Mouse (Mus musculus): Measurements from ENCODE around the gene St6gal1. TPM values are rescaled to one million over a fixed set of nuclear protein-coding genes. Genes with fewer than 3 reads are reported as not detected.
A peak's percentile ranks its signal among the peaks of the same experiment; 100 is the strongest.

Gene St6gal1
- polyA plus RNA-seq, 1 experiment from 2014 or later, result 12.4 TPM

DNA sequence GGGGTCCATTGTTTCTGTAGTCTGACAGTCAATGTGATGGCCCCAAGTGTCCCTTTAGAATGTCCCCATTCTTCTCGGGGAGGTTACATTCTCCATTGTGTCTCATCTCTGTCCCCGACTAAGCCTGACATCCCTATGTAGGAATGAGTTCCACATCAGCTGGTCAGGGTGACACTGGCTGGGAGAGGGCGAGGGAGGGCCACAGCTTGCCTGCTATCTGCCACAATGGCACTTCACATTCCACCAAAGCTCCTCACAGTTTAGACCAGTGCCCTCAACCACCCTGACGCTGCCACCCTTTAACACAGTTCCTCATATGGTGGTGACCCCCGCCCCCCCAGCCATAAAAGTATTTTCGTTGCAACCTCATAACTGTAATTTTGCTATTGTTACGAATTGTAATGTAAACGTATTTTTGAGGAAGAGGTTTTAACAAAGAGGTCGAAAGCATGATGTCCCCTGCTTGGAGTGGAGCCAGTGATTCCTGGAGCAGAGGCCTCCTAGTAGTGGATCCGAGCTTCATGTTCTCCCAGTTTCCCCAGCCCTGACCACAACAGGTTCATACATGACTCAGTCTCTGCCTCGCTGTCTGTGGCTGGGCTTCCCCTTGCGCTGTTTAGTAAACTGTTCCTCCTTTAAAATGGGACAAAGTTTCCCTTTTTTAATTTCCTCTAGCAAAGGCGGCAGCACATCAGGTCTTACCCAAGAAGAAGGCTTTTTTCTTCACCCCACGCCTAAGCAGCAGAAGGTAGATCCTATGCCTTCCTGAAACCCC is 47.4 kb downstream of the St6gal1 start:
- Histone ChIP-seq H3K9ac (ENCODE audit: low read length) (no peak overlapping the region), H3K4me3 (ENCODE audit: low read length) (no peak overlapping the region), H3K27ac (ENCODE audit: low read length) (no peak overlapping the region), H3K9me3 (replicated peaks; ENCODE audit: control insufficient read depth, low read length) (no peaks in the 10 kb centered on the region), H3K4me2 (ENCODE audit: low read depth, low read length) (no peak overlapping the region), H3K27me3 (ENCODE audit: control insufficient read depth, insufficient read depth, low read length) (peaks cover 6% of the 10 kb centered on the region), H3K36me3 (ENCODE audit: control insufficient read depth, insufficient read depth) (no peaks in the 10 kb centered on the region), H3K4me1 (ENCODE audit: control insufficient read depth, insufficient read depth, low read length) (peaks cover 22% of the 10 kb centered on the region)
- no peak for ATAC-seq (replicated peaks; ENCODE audit: extremely low read depth, insufficient read depth, low FRiP score)
- 62% methylated on average over 14 of the region's 14 CpGs for WGBS

DNA sequence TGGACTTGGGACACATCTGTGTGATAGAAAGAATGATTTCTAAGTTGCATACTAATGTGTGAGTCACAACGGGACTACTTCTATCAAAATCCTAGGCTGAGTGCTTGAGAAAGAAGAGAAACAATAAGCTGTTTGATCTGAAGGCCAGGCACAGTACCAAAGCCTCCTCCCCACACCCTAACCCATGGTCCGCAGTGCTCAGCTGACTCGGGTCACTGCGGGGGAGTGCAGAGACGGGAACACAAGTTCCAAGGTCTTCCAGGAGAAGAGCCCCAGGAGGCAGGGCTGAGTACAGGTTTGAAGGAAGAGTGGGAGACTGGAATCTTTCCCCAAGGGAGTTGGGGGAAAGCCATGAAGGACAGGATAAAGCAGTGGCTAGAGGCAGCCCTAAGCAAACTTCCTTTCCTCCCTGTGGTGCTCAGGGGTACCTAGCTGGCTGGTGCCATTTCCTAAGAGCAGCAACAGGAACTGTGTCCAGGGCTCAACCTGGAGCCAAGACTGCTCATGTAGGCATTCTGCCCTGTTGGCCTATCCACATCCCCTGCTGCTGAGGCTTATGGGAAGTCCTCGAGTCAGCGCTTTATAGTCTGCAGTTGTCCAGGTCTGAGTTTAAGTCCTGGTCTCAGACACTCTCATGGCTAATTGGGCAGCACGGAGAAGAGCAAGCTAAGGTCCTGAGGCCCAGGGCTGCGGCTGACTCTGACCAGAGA is 48.1 kb downstream of the St6gal1 start:
- H3K27me3 ChIP-seq (ENCODE audit: control insufficient read depth, insufficient read depth, low read length), result peaks cover 6% of the 10 kb centered on the region
- no peak overlapping the region for H3K4me2 ChIP-seq (ENCODE audit: low read depth, low read length)
- ATAC-seq (replicated peaks; ENCODE audit: extremely low read depth, insufficient read depth, low FRiP score), result no peak
- no peaks in the 10 kb centered on the region for H3K9me3 ChIP-seq (replicated peaks; ENCODE audit: control insufficient read depth, low read length)
- H3K27ac ChIP-seq (ENCODE audit: low read length), result no peak overlapping the region
- no peaks in the 10 kb centered on the region for H3K36me3 ChIP-seq (ENCODE audit: control insufficient read depth, insufficient read depth)
- H3K4me3 ChIP-seq (ENCODE audit: low read length), result no peak overlapping the region
- WGBS, result 61% methylated on average over 9 of the region's 9 CpGs
- H3K4me1 ChIP-seq (ENCODE audit: control insufficient read depth, insufficient read depth, low read length), result peaks cover 22% of the 10 kb centered on the region
- H3K9ac ChIP-seq (ENCODE audit: low read length), result no peak overlapping the region

DNA sequence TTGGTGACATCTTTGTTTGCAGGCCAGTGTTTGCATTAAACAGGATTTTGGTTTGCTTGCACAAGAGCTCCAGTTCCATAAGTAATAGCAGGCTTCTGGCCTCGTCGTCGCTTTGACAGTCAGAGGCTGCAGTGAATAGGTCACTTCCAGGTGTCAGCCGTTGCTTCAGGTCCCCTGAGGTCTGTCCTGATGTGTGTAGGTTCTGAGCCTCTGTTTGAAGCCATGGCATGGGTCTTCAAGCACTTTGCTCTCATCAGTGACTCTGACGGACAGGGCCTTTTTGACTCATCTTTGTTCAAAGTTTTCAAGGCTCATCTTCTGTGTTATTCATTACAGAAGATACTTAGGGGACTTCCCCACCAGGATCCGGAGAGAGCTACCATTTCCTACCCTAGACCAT is 49.5 kb downstream of the St6gal1 start:
- Histone ChIP-seq H3K36me3 (ENCODE audit: control insufficient read depth, insufficient read depth) (no peaks in the 10 kb centered on the region), H3K27ac (ENCODE audit: low read length) (no peak overlapping the region), H3K9me3 (replicated peaks; ENCODE audit: control insufficient read depth, low read length) (no peaks in the 10 kb centered on the region), H3K9ac (ENCODE audit: low read length) (no peak overlapping the region), H3K4me2 (ENCODE audit: low read depth, low read length) (no peak overlapping the region), H3K4me1 (ENCODE audit: control insufficient read depth, insufficient read depth, low read length) (peaks cover 22% of the 10 kb centered on the region), H3K27me3 (ENCODE audit: control insufficient read depth, insufficient read depth, low read length) (peaks cover 6% of the 10 kb centered on the region), H3K4me3 (ENCODE audit: low read length) (no peak overlapping the region)
- ATAC-seq (replicated peaks; ENCODE audit: extremely low read depth, insufficient read depth, low FRiP score), result no peak
- WGBS, result 75% methylated on average over 6 of the region's 6 CpGs

DNA sequence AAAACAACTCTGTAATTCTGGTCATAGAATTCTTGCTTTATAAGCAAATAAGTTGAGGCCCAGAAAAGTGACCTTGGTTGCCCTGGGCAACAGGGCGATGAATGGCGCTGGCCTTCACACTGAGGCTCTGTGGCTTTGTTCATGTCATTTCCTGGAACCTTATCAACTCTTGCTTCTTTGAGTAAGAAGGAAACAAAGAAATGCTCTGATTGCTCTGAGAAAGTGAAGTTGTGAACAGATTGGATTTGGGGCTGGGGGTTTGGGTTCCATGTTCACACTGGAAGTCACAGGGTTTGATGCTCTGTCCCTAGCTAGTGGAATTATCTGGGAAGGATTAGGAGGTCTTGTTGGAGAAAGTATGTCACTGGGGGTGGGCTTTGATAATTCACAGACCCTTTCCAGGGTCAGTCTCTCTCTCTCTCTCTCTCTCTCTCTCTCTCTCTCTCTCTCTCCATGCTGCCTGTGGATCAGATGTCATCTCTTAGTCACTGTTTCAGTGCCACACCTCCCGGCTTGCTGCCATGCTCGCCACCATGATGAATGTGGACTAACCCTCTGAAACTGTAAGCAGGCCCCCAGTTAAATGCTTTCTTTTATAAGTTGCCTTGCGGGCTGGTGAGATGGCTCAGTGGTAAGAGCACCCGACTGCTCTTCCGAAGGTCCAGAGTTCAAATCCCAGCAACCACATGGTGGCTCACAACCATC is 50.2 kb downstream of the St6gal1 start:
- Histone ChIP-seq H3K27me3 (ENCODE audit: control insufficient read depth, insufficient read depth, low read length) (peaks cover 2% of the 10 kb centered on the region; the same call in 1 of the 2 replicates), H3K4me1 (ENCODE audit: control insufficient read depth, insufficient read depth, low read length) (peaks cover 21% of the 10 kb centered on the region), H3K4me3 (ENCODE audit: low read length) (no peak overlapping the region), H3K9me3 (replicated peaks; ENCODE audit: control insufficient read depth, low read length) (no peaks in the 10 kb centered on the region), H3K9ac (ENCODE audit: low read length) (no peak overlapping the region), H3K27ac (ENCODE audit: low read length) (no peak overlapping the region), H3K4me2 (ENCODE audit: low read depth, low read length) (no peak overlapping the region), H3K36me3 (ENCODE audit: control insufficient read depth, insufficient read depth) (no peaks in the 10 kb centered on the region)
- WGBS, result 87% methylated on average over 7 of the region's 7 CpGs
- ATAC-seq (replicated peaks; ENCODE audit: extremely low read depth, insufficient read depth, low FRiP score), result no peak

DNA sequence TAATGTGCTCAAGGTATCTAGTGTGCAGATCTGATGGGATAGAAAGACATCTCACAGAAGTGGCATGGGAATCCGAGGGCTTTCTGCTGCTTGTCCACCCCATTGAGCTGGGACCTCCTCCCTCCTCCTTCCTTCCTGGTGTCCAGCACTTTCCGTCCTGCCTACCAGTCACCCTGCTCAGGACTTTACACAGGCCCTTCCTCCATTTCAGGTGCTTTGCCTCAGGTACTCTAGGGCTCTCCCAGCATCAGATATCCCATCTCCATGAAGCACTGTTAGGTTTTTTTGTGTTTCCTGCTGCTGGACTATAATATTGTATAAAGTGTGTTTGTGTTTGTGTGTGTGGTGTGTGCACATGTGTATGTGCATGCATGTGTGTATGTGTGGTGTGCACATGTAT is 51.1 kb downstream of the St6gal1 start:
- Histone ChIP-seq H3K9ac (ENCODE audit: low read length) (no peak overlapping the region), H3K9me3 (replicated peaks; ENCODE audit: control insufficient read depth, low read length) (no peaks in the 10 kb centered on the region), H3K4me1 (ENCODE audit: control insufficient read depth, insufficient read depth, low read length) (peaks cover 14% of the 10 kb centered on the region), H3K36me3 (ENCODE audit: control insufficient read depth, insufficient read depth) (no peaks in the 10 kb centered on the region), H3K4me3 (ENCODE audit: low read length) (no peak overlapping the region), H3K27me3 (ENCODE audit: control insufficient read depth, insufficient read depth, low read length) (no peaks in the 10 kb centered on the region), H3K27ac (ENCODE audit: low read length) (no peak overlapping the region), H3K4me2 (ENCODE audit: low read depth, low read length) (no peak overlapping the region)
- ATAC-seq (replicated peaks; ENCODE audit: extremely low read depth, insufficient read depth, low FRiP score), result no peak
- 91% methylated on average over 2 of the region's 2 CpGs for WGBS

DNA sequence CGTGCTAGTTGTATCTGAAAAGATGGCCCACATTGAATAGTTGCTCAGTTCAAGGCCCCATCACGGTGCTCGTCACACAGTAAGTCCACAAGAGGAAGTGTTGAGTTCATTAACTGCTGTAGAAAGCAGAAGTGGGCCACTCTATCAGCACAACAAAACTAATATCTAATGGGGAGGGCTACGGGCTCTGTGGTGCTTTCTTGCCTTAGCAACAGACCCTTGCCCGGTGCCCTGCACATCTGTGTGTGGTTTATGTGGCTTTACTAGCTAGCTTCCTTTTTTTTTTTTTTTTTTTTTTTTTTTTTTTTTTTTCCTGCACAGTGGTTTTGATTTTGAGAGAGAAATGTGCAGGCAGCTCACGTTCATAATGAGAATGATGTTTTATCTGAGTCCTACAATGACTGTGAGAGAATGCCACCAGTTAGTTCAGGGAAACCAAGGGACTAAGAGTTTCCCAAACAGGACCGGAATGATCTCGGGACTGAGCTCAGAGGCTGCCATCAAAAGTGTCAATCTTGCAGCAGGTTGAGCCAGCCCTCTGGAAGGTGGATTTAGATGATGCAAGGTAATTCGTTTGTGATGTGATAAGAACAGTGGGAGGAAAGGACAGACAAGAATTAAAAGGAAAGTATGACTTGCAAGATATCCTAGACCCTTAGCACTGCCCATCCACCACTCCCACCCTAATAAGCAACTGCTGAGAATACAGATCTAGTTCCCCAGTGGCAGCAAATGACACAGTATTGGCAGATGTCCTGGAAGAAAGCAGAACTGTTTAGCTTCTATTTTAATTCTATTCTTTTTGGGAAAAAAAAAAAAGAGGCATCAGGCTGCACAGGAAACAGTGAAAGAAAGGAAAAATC is 55.6 kb downstream of the St6gal1 start:
- ATAC-seq (replicated peaks; ENCODE audit: extremely low read depth, insufficient read depth, low FRiP score), result 0 out of 2 replicates have a peak, but pooled peaks have one; percentile 49
- H3K4me3 ChIP-seq (ENCODE audit: low read length), result no peak overlapping the region
- peak overlapping the region; percentile 11; the same call in 1 of the 2 replicates for H3K4me2 ChIP-seq (ENCODE audit: low read depth, low read length)
- peaks cover 12% of the 10 kb centered on the region for H3K4me1 ChIP-seq (ENCODE audit: control insufficient read depth, insufficient read depth, low read length)
- no peaks in the 10 kb centered on the region for H3K36me3 ChIP-seq (ENCODE audit: control insufficient read depth, insufficient read depth)
- 57% methylated on average over 9 of the region's 9 CpGs for WGBS
- H3K27me3 ChIP-seq (ENCODE audit: control insufficient read depth, insufficient read depth, low read length), result no peaks in the 10 kb centered on the region
- H3K27ac ChIP-seq (ENCODE audit: low read length), result no peak overlapping the region
- no peak overlapping the region for H3K9ac ChIP-seq (ENCODE audit: low read length)
- H3K9me3 ChIP-seq (replicated peaks; ENCODE audit: control insufficient read depth, low read length), result no peaks in the 10 kb centered on the region

DNA sequence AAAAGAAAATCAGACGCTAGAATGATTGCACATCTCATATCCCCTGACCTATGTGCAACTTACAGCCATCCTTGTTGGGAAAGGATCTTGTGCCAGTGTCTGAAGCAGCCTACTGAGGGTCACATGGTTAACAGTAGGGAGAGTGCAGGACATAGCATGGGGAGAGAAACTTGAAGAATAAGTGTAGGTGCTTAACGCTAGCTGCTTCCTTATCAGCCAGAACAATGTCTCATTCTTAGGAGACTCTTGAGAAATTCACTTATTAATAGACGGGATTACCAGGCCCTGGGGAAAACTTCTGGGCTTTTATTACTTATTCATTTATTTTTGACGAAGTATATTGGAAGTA is 56.2 kb downstream of the St6gal1 start:
- Histone ChIP-seq H3K9me3 (replicated peaks; ENCODE audit: control insufficient read depth, low read length) (no peaks in the 10 kb centered on the region), H3K27me3 (ENCODE audit: control insufficient read depth, insufficient read depth, low read length) (no peaks in the 10 kb centered on the region), H3K27ac (ENCODE audit: low read length) (no peak overlapping the region), H3K4me2 (ENCODE audit: low read depth, low read length) (no peak overlapping the region), H3K36me3 (ENCODE audit: control insufficient read depth, insufficient read depth) (no peaks in the 10 kb centered on the region), H3K4me3 (ENCODE audit: low read length) (no peak overlapping the region), H3K4me1 (ENCODE audit: control insufficient read depth, insufficient read depth, low read length) (peaks cover 12% of the 10 kb centered on the region), H3K9ac (ENCODE audit: low read length) (no peak overlapping the region)
- WGBS, result 51% methylated on average over 4 of the region's 4 CpGs
- ATAC-seq (replicated peaks; ENCODE audit: extremely low read depth, insufficient read depth, low FRiP score), result no peak

DNA sequence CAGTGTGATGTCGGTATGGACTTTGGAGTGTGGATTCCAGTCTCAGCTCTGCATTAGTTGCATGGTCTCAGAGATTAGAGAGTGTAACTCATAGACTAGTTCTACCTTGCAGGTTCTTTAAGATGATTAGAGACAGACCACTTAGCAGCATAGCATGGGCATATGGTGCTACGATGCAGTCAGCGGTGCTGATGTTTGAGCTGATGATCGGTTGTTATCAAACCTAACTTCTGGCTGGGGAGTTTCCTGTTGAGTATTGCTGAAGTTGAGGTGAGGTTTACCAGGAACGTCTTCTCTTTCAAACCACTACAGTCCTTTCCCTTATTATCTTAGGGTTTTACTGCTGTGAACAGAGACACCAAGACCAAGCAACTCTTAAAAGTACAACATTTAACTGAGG is 57.7 kb downstream of the St6gal1 start:
- Histone ChIP-seq H3K4me2 (ENCODE audit: low read depth, low read length) (no peak overlapping the region), H3K27ac (ENCODE audit: low read length) (no peak overlapping the region), H3K9ac (ENCODE audit: low read length) (no peak overlapping the region), H3K27me3 (ENCODE audit: control insufficient read depth, insufficient read depth, low read length) (no peaks in the 10 kb centered on the region), H3K9me3 (replicated peaks; ENCODE audit: control insufficient read depth, low read length) (no peaks in the 10 kb centered on the region), H3K4me3 (ENCODE audit: low read length) (no peak overlapping the region), H3K4me1 (ENCODE audit: control insufficient read depth, insufficient read depth, low read length) (peaks cover 12% of the 10 kb centered on the region), H3K36me3 (ENCODE audit: control insufficient read depth, insufficient read depth) (no peaks in the 10 kb centered on the region)
- 73% methylated on average over 5 of the region's 5 CpGs for WGBS
- no peak for ATAC-seq (replicated peaks; ENCODE audit: extremely low read depth, insufficient read depth, low FRiP score)

All from heart, embryonic 16.5 days (tissue).